Mouse (Mus musculus) heart, postnatal 10 days (tissue): Measurements from ENCODE around the gene Elf1. TPM values are rescaled to one million over a fixed set of nuclear protein-coding genes. Genes with fewer than 3 reads are reported as not detected.
A peak's percentile ranks its signal among the peaks of the same experiment; 100 is the strongest.
"Not testable (repeated sequence)": the region's sequence is repeated elsewhere in the genome, so short reads cannot be mapped to it uniquely, and the experiment has no call there.

Experiments used
- DNase-seq, 2 experiments: peaks; one replicate each; pipeline ENCODE4 v3.0.0; 2021
- intact Hi-C: fragments of 180-260 bp; cut with DNase I; formaldehyde crosslinking; loops from one replicate; pipeline ENCODE4 v1.15.1; 2025
- total RNA-seq, 2 experiments: library from RNA; stranded (reverse); gene quantifications; 2 replicates each; pipeline ENCODE4 v1.2.3; 2021

The Elf1 gene
- 10 to 100 TPM; 21.3 to 23.3 TPM for total RNA-seq

DNA sequence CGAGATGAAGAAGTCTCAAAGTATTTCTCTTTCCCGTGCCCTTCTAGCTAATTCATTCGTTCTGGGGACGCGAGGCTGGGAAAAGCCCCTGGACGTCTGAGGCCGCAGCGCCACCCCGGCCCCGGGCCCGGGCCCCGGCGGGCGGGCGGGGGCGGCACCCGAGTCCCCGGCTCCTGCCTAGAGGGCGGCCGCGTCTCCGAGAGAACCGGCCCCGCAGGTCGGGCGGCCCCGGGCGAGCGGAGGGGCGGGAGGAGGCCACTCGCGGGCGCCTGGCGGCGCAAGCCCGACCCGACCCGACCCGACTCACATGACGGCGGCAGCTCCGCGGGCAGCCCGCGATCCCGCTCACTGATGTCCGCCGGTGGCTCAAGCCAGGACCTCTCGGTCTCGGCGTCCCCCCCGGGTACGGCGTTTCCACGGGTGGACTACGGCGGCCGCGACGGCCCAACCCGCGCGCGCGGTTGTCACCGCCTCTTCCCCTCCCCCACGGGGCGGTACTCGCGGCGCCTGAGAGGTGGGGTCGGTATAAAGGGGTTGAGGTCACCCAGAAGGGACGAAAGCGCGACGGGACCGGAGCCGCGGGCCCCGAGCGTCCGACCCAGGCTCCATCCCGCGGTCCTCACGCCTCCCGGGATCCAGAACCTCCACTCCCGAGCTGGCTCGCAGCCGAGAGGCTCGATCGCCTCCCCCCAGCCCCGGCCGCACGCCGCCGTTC is at the start of gene Elf1:
Elf1 (plus strand) TSS at position 571 of the 715 bp plus-strand sequence.
- DNase-seq = peak; percentile 98
- intact Hi-C loops = loop anchor here (2.0 to 10.0 kb wide), 2 partner anchors 54 to 106 kb away; partner anchors contain the start of gene Sugt1

DNA sequence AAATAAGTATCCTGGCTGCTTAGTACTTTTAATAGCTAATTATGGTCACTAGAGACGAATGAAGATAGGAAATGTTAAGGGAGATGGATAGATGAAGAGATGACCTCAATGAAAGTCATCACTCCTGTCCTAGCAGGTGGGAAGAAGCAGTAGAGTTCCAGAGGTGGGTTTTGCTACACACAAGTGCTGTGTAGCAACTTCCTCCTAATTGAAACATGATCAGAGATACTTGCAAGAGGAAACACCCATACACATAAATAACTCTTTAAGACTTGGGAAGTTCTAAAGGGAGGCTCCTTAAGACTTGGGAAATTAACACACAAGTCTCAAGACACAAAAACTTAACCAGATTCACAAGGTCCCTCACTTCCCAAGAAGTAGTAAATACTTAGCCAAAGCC is 46.9 kb upstream of the Elf1 start:
- no peak for DNase-seq
- intact Hi-C loops = no loop called here

DNA sequence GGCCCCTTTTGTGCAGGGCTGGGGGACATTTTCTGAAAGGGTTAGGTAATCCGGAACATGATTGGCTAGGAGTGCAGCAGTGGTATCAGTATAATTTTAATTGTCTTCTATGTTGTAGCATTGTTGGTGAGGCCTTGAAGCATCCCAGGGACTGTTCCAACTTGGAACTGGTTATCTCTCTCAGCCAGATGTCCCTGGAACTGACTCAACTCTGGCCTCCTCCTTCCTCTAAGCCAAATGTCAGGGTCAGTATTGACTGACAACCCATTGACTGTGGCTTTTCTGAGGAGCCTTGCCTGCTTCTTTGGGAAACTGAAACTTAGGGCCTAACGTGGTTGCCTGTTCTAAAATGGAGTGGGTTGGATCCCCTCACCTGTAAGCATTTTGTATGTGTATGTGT is 40.3 kb upstream of the Elf1 start:
- no peak for DNase-seq
- intact Hi-C loops = no loop called here

DNA sequence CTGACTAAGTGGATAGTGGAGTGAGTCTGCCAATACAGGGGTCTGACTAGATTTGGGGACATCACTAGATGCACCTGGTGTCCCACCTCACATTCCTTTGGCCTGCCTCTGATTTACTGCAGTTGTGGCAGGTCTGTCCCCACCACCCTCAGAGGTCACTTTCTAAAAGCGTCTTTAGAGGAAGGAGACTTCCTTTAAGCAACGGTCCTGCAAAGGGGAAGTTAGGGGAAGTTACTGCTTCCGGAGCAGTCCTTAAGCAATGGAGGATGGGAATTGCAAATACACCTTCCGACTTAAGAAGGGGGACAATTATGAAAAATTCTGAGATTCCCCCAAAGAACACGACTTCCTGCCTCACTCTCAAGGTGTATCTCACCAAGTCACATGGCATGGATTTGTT is 39.6 kb upstream of the Elf1 start:
- DNase-seq = no peak

DNA sequence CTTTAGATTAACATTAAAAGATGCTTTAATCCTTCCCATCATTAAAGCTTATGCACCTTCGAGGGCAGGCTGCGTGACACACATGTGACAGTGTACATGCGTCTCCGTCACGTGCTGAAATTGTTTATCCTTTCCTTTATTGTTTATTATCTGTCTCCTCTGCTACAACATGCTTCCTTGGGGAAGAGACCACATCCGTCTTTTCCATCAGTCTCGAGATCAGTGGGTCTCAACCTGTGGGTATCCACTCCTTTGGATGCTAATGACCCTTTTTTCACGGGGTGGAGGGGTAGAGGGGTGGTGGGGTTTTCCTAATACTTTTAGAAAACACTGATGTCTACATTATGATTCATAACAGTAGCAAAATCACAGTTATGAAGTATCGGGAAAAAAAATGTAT is 36.4 kb upstream of the Elf1 start:
- intact Hi-C loops = no loop called here
- no peak for DNase-seq

More for the DNA sequence above, 39.6 kb upstream of the Elf1 start:
- intact Hi-C loops = no loop called here

DNA sequence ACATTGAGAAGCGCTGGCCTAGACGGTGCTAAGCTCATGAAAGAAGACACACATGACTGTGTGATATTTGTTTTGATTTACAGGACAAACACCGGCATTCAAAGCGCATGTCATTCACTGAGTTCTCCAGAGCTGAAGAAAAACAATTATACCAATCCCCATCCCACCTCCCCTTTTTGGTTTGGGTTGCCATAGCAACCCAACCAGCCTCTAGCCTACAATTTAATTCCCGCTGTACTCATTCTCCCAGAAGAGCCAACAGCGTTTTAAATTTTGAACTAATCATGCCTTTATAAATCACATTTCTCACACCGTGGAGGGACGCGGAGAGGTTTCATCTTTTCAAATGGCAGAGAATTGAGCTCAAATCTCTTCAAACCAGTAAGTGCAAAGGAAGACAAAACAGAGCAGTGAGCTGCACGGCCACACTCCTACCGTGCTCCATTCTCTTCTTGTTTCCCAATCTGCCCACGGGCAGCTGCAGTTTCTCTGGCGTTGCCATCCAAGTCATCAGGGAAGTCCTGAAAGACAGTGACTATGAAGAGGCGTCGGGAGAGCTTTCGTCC is 35.9 kb upstream of the Elf1 start:
- no peak for DNase-seq
- intact Hi-C loops = no loop called here

DNA sequence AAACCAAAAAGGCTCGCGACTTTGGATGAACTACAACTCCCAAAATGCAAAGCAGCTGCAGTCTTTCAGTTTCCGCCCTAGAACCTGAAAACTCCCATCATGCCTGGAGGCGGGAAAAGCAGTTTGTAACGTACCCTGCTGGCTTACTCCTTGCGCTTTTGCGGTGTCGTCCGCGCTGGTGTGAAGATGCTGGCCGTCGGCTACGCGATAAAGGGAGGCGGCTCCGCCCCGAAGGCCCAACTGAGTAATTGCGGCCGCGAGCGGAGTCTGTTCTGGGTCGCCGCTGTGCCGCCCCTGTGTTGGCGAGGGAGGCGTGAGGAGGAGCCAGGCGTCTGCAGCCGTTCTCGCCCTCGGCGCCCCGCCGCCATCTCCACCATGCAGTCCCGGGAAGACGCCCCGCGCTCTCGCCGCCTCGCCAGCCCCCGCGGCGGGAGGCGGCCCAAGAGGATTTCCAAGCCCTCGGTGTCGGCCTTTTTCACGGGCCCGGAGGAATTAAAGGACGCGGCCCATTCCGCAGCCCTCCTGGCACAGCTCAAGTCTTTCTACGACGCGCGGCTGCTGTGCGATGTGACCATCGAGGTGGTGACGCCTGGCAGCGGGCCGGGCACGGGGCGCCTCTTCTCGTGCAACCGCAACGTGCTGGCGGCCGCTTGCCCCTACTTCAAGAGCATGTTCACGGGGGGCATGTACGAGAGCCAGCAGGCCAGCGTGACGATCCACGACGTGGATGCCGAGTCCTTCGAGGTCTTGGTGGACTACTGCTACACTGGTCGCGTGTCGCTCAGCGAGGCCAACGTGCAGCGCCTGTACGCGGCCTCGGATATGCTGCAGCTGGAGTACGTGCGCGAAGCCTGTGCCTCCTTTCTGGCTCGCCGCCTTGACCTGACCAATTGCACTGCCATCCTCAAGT is 29.1 kb upstream of the Elf1 start, which contains the start of gene Kbtbd6:
Kbtbd6 (plus strand) TSS at position 155 of the 910 bp plus-strand sequence.
- intact Hi-C loops = loop anchor here (2.0 kb wide), 1 partner anchor 57 kb away; no protein-coding TSS in a partner anchor
- peak; percentile 87 to 90 for DNase-seq

DNA sequence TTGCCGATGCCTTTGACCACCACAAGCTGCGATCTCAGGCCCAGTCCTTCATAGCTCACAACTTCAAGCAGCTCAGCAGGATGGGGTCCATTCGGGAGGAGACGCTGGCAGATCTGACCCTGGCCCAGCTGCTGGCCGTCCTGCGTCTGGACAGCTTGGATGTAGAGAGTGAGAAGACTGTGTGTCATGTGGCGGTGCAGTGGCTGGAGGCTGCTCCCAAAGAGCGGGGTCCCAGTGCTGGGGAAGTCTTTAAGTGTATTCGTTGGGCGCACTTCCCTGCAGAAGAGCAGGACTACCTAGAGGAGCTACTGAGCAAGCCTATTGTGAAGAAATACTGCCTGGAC is 28.4 kb upstream of the Elf1 start:
- intact Hi-C loops, DNase-seq: not testable (repeated sequence)

DNA sequence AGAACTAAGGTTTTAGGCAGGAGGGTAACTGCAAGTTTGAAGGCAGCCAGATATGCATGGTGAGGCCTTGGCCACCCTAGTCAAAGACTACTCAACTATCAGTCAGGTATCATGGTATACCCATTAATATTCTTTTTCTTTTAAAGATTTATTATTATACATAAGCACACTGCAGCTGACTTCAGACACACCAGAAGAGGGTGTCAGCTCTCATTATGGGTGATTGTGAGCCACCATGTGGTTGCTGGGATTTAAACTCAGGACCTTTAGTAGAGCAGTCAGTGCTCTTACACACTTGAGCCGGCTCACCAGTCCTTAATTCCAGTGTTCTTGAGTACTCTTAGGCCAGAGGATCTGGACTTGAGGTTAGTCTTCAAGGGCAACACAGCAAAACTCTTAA is 20.6 kb upstream of the Elf1 start:
- intact Hi-C loops = no loop called here
- no peak for DNase-seq

DNA sequence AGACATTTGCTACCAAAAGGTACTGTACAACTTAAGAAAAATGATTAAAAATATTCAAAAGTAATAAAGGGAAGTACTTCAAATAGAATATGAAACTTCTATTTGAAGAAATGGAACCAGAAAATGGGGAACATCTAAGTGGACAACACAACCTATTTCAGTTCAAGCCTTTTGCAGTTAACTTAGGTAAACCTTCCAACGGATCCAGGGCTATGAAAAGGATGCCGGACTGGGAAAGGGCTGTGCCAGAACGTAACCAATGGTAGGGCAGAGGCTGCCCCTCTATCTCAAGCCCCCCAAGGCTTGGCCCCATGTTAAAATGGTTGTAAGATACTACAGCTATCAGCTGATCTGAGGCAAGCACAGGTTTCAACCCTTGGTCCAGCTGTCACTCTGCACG is 20.0 kb upstream of the Elf1 start:
- intact Hi-C loops = no loop called here
- no peak for DNase-seq

DNA sequence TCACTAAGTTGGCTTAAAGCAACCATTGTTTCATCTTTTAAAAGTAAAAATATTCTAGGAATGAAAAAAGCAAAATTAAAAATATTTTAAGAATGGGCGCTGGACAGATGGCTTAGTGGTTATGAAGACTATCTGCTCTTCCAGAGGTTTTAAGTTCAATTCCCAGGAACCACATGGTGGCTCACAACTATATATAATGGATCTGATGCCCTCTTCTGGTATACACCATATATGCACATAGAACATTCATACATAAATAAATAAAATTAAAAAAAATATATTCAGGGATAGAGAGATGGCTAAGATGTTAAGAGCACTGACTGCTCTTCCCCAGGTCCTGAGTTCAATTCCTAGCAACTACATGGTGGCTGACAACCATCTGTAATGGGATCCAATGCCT is 15.4 kb upstream of the Elf1 start:
- intact Hi-C loops = loop anchor here (5.0 kb wide), 2 partner anchors 338 to 798 kb away; no protein-coding TSS in a partner anchor
- no peak for DNase-seq

DNA sequence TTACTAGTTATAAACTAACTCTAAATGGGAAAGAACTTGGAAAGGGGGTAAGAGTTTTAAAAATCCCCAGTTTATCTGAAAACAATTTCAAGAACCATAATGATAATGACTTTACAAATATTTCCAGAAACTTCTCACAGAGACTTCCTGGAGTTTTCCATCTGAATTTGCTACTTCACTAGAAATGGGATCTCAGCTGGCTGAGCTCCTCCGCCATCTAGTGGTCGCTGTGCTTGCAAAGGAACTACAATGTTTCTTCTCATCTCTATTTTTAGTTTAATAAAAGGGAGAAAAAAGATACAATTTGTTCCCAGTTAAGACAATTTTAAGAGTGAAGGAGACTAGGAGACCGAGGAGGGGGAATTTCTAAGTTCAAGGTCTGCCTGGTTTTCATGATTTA is 13.4 kb upstream of the Elf1 start:
- intact Hi-C loops = loop anchor here (1.0 to 5.0 kb wide), 4 partner anchors 69 to 800 kb away; no protein-coding TSS in a partner anchor
- DNase-seq = peak; percentile 68 to 80

DNA sequence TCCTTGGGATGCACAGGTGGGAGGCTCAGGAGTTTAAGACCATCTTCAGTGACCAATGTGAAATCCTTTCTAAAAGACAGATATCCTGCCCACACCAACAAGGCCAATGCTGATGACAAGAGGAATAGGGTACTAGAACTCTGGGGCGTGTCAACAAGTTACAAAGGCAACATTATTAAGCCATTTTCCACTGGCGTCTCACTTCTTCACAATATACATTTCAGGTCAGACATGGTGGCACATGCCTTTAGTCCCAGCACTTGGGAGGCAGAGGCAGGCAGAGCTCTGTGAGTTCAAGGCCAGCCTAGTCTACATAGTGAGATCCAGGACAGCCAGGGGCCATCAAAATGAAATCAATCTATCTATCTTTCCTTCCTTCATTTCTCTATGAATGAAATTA is 7.6 kb upstream of the Elf1 start:
- DNase-seq = no peak
- intact Hi-C loops = no loop called here

DNA sequence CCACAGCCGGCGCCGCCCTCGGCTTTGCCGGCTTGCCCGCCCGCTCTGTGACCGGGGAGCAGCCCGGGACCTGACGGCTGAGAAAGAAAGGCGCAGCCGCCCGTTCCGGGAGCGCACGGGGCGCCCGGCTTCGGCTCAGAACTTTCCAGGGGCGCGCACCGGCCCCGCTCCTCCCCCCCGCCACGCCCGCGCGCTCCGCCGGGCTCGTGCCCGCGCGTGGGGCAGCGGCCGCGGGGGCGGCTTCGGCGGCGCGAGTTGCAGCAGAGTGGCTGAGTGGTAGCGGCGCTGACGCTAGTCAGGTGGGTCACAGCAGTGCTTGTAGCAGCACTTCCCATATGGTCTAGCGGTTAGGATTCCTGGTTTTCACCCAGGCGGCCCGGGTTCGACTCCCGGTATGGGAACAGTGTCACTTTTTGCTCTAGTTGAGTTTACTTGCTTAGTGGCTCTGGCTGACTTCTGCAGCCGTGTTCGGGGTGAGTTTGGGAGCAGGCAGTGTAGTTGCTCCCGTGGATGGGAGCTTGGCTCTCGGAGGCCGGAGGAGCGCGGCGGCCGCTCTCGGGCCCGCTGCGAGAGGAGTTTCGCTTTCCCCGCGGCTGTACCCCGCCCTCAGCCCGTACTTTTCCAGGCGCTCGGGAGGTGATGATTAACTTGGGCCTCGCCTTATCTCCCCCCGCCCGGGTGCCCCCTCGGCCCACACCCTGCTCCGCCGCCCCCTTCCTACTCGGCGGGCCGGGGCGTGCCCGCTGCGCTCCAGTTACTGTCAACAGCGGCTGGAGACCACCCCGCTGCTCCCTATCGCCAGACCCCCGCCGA is 551 bp downstream of the Elf1 start, which contains the start of gene Wbp4:
Wbp4 (minus strand) TSS at position 182 of the 813 bp plus-strand sequence.
- intact Hi-C loops = loop anchor here (2.0 to 10.0 kb wide), 2 partner anchors 53 to 105 kb away; partner anchors contain the start of gene Sugt1

DNA sequence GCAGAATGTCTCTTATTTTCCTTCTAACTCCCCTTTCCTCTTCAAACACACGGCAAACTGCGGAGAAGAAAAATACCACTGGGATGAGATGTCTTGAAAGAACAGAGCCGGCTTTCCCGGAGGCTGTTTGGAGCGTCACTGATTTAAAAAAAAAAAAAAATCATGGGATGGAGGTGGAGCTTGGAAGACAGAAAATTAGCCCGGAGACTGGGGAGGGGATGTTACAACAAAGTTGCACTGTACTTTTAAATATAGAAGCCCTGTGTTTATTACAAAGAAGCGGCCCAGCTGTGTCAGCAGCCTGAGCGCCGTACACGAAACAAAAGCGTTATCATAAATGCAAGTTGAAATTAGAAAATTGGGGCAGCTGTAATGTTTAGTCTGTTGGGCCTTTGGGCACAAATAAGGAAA is 1.3 kb downstream of the Elf1 start:
- peak; percentile 60 to 63 for DNase-seq
- intact Hi-C loops = loop anchor here (10.0 kb wide), 1 partner anchor 53 kb away; no protein-coding TSS in a partner anchor

More for the DNA sequence above, 551 bp downstream of the Elf1 start, which contains the start of gene Wbp4:
- peak; percentile 95 for DNase-seq

DNA sequence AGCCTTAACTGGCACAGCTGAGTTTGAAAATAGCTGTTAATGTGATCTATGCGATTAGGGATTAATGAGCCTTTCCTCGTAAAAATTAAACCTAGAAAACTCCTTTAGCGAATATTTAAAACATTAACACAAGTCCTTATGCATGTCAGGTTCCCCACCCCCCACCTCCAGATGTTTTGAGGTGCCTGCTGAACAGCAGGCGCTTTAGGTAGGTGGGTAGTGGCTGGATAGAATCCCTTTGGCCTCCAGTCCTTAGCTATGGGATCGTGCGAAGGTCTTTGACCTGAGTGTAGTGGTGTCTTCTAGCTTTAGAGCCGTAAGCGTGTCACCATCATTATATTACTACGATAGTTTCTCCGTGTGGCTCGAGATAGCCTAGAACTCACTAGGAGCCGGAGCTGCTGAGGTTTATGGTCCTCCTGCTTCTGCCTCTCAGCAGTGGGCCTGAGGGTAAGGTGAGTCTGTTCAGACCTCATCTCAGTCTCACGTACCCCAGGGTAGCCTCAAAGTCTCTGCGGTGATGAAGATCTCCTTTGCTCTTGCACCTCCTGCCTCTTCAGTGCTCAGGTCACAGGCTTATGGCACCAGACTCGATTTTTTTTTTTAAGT is 1.9 kb downstream of the Elf1 start:
- intact Hi-C loops = loop anchor here (10.0 kb wide), 1 partner anchor 52 kb away; no protein-coding TSS in a partner anchor
- peak; percentile 20 to 21 for DNase-seq

DNA sequence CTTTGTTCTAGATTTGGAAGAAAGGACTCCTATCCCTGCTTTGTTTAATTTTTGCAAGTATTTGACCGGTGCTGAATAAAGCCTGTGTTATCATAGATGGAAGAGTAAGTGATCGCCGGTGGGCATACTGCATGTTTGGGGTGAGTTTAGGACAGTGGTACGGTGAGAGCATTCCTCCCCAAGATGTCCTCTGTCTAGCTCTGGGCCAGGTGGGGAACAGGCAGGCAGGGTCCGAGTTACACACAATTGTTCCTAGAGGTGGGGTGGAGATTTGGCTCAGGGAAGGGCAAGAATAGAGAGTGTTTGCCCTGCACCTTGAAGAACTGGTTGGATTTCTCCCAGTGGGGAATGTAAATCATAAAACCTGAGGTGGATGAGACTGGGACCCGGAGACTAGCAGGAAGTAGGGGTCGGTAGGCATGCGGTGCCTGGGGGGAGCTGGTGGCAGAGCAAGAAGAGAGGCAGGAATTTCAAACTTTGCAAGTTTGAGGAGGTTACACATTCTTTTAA is 2.7 kb downstream of the Elf1 start:
- no peak for DNase-seq
- intact Hi-C loops = loop anchor here (10.0 kb wide), 1 partner anchor 51 kb away; no protein-coding TSS in a partner anchor

DNA sequence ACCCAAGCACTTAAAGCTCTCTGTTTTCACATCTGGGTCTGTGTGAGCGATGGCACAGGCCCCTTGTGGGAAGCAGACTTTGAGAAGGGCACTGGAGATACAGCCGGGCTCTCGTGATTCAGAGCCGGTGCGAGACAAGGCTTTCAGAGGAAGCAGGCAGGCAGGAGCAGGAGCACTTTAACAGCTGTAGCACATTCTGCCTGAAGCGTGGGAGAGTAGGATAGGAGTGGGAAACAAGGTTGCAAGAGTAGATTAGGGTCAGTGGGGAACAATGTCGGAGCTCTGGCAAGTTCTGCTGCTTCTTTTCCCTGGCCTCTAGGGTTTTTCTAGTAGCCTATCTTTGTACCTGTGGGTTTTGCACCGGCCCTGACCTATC is 5.6 kb downstream of the Elf1 start:
- intact Hi-C loops = loop anchor here (2.0 to 10.0 kb wide), 2 partner anchors 48 to 76 kb away; no protein-coding TSS in a partner anchor

More for the DNA sequence above, 5.6 kb downstream of the Elf1 start:
- peak; percentile 28 to 39 for DNase-seq
